Mouse (Mus musculus) layer of hippocampus, adult 2 months (tissue): ENCODE results near the gene Ccdc42. TPM values are rescaled to one million over a fixed set of nuclear protein-coding genes. Genes with fewer than 3 reads are reported as not detected.
A peak's percentile ranks its signal among the peaks of the same experiment; 100 is the strongest.

Source experiments
- DNase-seq, 2 experiments: peaks; one replicate each; pipeline ENCODE4 v3.0.0; 2022; ENCODE audit warnings: low spot score in 2 of 2
- H3K27ac ChIP-seq: fragments of 200-600 bp; 2 replicates; pipeline ENCODE4 v1.8.1; 2022
- H3K4me3 ChIP-seq: fragments of 200-600 bp; 2 replicates; pipeline ENCODE4 v1.8.1; 2022; ENCODE audit warnings: mild to moderate bottlenecking
- CTCF ChIP-seq: fragments of 200-600 bp; conservative IDR thresholded peaks from 2 replicates; pipeline ENCODE4 v1.8.1; 2022; ENCODE audit warnings: antibody characterized with exemption, mild to moderate bottlenecking, moderate library complexity
- total RNA-seq, 2 experiments: library from RNA; stranded (reverse); gene quantifications; 2 replicates each; pipeline ENCODE4 v1.2.3; 2021

The Ccdc42 gene
- total RNA-seq, 2 experiments from 2014 or later: 2.5 to 2.9 TPM

DNA sequence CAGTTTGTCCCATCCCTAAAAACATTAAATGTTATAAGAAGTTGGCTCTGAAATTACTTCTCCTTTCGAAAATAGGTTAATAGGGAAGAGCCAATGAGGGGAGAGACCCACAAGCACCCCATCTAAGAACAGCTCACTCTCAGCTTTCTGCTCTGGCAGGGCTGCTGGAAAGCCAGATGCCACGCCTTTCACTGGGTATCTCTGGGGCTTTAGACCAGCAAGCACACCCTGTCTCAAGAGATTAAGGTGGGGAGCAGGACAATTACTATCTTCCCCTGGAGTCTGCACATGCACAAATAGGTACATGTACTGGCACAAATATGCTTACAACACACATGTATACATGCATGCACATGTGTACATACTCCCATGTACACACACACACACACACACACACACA lies 11.1 kb downstream of the Ccdc42 start:
- Histone ChIP-seq H3K4me3 (no peak overlapping the region), H3K27ac (no peak overlapping the region)
- no peak for TF ChIP-seq CTCF
- no peak for DNase-seq

DNA sequence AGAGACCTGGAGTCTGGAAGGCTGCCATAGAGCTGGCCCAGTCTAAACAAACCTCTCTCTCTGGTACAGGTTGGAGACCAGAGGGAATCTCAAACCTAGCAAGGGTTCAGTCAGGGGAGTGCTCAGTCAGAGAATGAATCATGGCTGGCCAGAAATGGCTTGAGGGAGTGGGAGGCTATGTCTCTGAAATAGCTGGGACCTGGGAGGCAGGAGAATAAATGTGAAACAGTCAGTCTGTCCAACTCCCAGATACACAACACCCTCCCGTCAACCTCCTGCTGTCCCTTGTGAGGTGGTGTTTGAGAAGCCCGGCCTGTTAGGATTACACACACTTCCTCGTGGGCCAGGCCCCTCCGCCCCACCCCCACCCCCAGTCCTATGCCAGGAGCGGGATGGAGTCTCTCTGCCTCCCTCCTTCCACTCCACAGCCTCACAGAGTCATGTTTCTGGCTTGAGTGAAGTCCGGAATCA lies 13.8 kb downstream of the Ccdc42 start:
- DNase-seq: no peak
- Histone ChIP-seq H3K4me3 (no peak overlapping the region), H3K27ac (no peak overlapping the region)
- no peak for TF ChIP-seq CTCF

- TF ChIP-seq CTCF: no peak
- no peak overlapping the region for H3K4me3 ChIP-seq
- DNase-seq: no peak
- no peak overlapping the region for H3K27ac ChIP-seq
Measured at GRCm38 (mm10) chr11:68601486-68601991, 14.7 kb downstream of the Ccdc42 start.

GRCm38 (mm10) chr11:68602200-68602931 lies 15.5 kb downstream of the Ccdc42 start:
- H3K4me3 ChIP-seq: no peak overlapping the region
- TF ChIP-seq CTCF: no peak
- DNase-seq: no peak
- no peak overlapping the region for H3K27ac ChIP-seq

DNA sequence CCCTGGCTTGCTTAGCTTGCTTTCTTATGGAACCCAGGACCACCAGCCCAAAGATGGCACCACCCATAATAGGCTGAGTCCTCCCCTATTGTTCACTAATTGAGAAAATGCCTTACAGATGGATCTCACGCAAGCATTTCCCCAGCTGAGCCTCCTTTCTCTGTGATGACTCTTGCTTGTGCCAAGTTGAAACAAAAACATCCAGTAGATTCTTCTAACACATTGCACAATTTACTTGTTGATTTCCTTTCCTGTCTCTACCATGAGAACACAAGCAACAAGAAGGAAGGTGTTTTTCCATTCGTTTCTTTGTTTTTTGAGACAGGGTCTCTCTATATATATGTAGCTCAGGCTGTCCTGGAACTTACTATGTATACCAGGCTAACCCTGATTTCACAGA lies 20.2 kb downstream of the Ccdc42 start:
- TF ChIP-seq CTCF: no peak

DNA sequence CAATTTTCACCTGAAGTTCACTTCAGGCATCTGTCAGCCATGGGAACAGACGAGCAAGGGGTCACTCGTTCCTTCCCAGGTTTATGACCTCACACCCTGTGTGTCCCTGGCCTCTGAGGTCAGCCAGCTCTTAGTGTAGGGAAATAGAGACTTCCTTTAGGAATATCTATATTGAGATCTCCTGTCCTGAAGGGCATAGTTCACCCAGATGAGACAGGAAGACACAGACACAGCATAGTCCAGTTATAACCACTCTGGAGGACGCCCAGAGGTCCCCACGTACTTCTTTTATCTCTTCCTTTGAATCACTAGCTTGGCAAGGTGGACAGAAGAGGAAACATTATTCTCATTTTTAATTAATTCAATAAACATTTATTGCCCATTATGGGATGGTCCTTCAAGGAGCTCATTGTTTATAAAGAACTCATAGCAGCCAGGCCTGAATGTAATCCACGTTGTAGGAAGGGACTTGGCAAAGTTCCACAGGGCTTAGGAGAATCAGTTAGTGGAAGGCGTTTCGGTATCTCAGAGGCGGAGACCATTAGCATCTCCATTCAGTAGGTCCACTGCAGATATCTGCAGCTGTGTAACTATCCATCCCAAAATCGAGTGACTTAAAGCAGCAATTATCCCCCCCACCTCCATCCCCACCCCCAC lies 23.2 kb downstream of the Ccdc42 start:
- no peak overlapping the region for H3K27ac ChIP-seq
- no peak for DNase-seq
- no peak overlapping the region for H3K4me3 ChIP-seq
- TF ChIP-seq CTCF: no peak

More for the DNA sequence above, 20.2 kb downstream of the Ccdc42 start:
- H3K27ac ChIP-seq: no peak overlapping the region
- H3K4me3 ChIP-seq: no peak overlapping the region
- no peak for DNase-seq

DNA sequence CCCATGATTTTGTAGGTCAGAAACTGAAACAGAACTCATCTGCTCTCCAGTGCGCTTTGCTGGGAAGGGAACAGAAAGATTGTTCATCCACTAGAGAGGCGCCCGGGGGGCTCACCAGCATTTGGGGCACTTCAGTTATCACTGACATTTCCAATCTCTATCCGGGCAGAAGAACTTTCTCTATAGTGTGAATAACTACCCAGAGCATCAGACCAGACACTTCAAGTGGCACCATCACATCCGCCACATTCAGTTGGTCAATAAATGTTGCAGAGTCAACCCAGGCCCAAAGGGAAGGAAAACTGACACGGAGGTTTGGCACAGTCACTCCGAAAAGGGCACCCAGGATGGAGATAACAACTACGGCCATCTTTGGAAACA lies 23.7 kb downstream of the Ccdc42 start:
- no peak overlapping the region for H3K4me3 ChIP-seq
- no peak for DNase-seq
- no peak for TF ChIP-seq CTCF
- no peak overlapping the region for H3K27ac ChIP-seq

DNA sequence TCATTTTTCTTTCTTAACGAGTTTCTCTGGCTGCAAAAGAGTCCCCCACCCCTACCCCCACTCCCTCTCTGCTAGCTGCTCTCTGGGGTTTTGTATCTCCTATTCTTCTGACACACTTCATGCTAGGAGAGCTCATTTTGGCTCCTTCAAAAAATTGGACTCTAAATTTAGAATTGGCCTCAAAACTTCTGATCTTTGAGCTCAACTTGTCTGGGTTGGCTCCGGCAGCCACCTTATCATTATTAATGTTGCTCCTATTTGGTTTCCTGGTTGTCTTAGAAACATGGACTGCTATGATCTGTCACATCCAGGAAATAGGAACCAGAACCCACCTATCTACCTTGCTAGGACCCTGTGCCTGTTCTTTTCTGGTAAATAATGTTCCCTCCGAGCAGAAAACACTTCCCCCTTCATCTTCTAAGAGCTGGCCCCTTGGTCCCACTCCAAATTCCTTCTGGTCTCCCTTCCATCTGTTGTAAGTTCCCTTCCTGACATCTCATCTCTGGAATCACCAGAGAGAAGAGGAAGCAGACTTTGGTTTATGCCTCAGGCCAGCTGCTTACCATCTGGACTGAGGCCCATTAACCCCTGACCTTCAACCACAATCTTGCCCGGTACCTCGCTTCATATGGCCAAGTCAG lies 26.4 kb downstream of the Ccdc42 start:
- no peak for DNase-seq
- no peak for TF ChIP-seq CTCF
- no peak overlapping the region for H3K4me3 ChIP-seq
- H3K27ac ChIP-seq: no peak overlapping the region

GRCm38 (mm10) chr11:68622751-68623150 lies 35.9 kb downstream of the Ccdc42 start:
- DNase-seq: no peak
- no peak overlapping the region for H3K4me3 ChIP-seq
- no peak for TF ChIP-seq CTCF
- H3K27ac ChIP-seq: no peak overlapping the region

DNA sequence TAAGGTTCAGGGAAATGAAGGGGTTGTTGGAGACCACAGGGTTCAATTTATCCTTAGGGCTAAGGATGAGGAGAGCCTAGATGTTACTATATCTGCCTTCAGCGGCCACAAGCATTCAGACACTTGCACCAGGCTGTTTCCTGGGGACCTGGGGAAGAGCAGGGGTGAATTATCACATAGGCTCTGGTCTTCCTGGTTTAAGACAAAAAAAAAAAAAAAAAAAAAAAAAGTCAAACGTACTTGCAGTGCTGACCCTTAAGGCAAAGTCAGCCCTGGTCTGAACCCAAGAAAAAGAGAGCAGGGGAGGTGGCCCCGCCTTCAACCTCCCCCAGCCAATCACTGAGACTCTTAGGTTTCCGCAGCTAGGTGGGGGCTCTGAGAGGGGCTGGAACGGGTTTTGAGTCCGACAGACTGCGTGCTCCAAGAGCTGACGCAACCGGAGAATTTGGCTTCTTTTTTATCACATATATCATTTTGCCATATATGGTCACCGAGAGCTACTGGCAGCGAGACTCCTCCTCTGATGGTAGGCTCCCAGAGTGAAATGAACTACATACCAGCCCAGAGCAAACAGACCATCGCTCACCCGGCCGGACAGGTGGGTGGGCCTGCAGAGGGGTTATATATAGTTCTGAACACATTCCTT lies 36.5 kb downstream of the Ccdc42 start:
- peak overlapping the region; percentile 56 for H3K4me3 ChIP-seq
- peak overlapping the region; percentile 84 for H3K27ac ChIP-seq
- no peak for TF ChIP-seq CTCF
- DNase-seq: peak; percentile 60 to 79

DNA sequence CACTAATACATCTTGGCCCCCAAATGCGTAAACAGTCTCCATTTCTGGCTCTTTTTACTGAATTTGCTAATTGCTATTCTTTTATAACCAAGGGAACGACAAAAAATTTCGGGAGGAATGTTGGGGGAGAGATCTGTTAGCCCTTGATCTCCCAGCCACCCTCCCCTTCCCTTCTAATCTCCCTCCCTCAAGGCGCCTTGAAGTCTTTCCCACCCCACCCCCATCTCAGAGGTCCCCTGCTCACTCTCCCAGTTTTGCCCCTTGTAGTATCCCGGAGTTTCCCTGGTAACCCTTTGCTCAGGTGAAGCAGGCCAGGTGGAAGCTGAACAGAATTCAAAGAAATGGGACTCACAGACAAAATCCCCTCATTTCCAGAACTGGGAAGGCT lies 37.0 kb downstream of the Ccdc42 start:
- no peak for TF ChIP-seq CTCF
- H3K4me3 ChIP-seq: peak overlapping the region; percentile 56
- no peak for DNase-seq
- H3K27ac ChIP-seq: peak overlapping the region; percentile 84

- TF ChIP-seq CTCF: no peak
- Histone ChIP-seq H3K4me3 (no peak overlapping the region), H3K27ac (no peak overlapping the region)
- DNase-seq: peak in 1 of 2 experiments; percentile 45
Measured at GRCm38 (mm10) chr11:68631611-68632316, 44.9 kb downstream of the Ccdc42 start.
